Mouse (Mus musculus): Measurements from ENCODE around the gene Chil6. TPM values are rescaled to one million over a fixed set of nuclear protein-coding genes. Genes with fewer than 3 reads are reported as not detected.
A peak's percentile ranks its signal among the peaks of the same experiment; 100 is the strongest.

Chil6 gene
- not detected for total RNA-seq (2021)

DNA sequence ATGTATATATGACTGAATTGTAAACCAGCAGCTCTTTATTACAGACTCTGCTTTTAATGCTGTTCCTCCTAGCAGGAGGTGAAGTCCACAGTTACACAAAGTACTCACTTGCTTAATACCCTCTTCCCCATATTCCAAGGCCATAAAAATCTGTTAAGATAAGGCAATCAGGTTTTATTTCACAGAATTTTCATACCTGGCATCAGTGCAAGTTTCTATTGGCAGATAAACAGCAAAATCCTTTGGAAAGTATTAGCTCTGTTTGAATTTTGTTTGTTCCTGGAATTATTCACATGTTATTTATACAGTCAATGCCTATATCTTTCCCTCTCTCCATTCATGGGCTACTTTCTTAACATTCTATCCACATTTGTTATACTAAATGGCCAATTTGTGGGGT lies at the start of gene Chil6:
Gene Chil6 (minus strand): TSS at position 101 of the 400 bp plus-strand sequence.
- DNase-seq, result no peak

DNA sequence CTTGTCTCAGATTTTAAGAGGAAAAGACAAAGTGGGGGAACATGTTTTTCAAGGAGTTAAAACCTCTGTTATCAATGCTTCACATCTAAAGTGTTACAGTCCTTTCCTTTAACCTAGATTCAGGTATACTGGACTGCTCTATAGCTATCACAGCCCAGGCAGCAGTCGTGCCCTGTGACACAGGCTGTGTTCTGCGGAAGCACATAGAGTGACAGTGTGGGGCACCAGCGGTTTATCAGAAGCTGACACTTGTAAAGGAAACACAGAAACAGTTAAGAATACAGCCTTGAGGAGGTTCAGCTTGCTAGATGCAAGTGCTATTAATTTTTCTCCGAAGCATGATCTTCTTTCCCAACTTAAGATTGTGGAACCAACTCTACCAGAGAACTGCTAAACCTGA lies 46.6 kb upstream of the Chil6 start:
- DNase-seq, result no peak

DNA sequence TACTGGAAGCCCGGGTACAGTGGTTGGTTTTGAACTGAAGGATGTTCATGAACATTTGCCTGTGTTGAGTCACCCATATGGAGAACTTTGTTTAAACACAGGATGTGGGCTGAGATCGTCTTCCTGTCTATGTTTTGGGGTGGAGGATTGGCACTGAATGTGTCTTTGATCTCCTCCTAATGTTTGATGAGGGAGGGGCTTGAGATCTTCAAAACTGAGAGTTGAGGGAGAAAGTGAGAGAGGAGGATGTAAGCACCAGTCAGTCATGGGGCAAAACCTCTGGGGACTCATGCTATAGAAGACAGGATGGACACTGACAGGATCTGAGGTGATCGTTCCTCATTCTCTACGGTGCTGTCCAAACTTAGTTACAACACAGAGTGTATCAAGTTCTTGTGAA lies 43.6 kb upstream of the Chil6 start:
- DNase-seq, result no peak

DNA sequence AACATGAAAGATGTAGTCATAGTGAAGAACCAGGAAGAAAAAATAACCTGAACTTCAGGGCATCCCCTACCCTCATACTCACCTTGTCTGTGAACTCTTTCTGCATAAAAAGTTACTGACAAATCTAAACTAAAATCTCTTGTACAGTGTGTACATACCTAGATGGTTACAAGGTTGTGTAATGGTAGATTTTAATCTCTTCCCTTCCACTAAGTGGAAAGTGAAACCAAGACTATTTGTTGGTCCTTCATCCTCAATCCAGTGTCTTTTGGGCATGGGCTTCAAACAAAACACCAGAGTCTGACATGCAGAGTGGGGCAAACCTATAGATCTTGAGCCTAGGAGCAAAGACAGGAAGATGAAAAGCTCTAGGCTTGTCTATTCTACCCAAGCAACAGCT lies 43.0 kb upstream of the Chil6 start:
- no peak for DNase-seq

DNA sequence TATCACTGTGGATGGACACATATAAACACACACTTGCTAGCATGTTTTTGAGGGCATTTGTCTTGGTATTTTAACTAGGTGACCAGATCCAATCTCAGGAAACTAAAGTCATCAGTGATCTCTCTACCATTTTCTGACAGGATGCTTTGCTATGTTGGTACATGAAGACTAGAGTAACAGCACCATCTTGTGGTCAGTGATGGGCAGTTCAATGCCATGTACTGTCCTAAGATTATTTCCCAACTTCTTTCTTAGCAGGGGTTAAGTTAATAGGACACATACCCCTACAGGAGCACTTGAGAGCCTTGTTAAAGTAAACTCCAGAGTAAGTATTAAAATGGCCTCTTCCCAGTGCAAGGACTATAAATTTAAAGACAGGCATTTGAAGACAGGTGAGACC lies 42.6 kb upstream of the Chil6 start:
- DNase-seq, result peak in 1 of 2 experiments; percentile 9

Other genes starting within 250 kb of the Chil6 start
- not detected for gene Chil3, start 238.6 kb downstream of the Chil6 start, total RNA-seq (2021)
- not detected for gene Chil4, start 186.7 kb downstream of the Chil6 start, total RNA-seq (2021)
- gene Dennd2d, start 76.2 kb upstream of the Chil6 start, total RNA-seq (2021), result under 1 TPM; 0.27 to 0.46 TPM
- gene Dram2, start 141.6 kb upstream of the Chil6 start, total RNA-seq (2021), result 10 to 100 TPM; 34.2 to 37.7 TPM
- 10 to 100 TPM; 50.5 to 50.9 TPM for gene Cept1, start 141.6 kb upstream of the Chil6 start, total RNA-seq (2021)